Mouse (Mus musculus) myocyte (in vitro differentiated cells): ENCODE data around the gene Trpc3. TPM values are rescaled to one million over a fixed set of nuclear protein-coding genes. Genes with fewer than 3 reads are reported as not detected.
A peak's percentile ranks its signal among the peaks of the same experiment; 100 is the strongest.

ENCODE experiments used
- H3K27me3 ChIP-seq: one replicate; pipeline ENCODE4 v1.6.1; 2011; ENCODE audit not compliant: control insufficient read depth, insufficient read depth, insufficient read length
- H3K36me3 ChIP-seq: one replicate; pipeline ENCODE4 v1.6.1; 2011; ENCODE audit not compliant: control insufficient read depth, insufficient read depth
- H3K4me2 ChIP-seq: one replicate; pipeline ENCODE4 v1.6.1; 2011; ENCODE audit warnings: low read depth, control low read depth
- H3K4me3 ChIP-seq: one replicate; pipeline ENCODE4 v1.5.1; 2011; ENCODE audit warnings: mild to moderate bottlenecking, control low read depth, moderate library complexity
- H3K79me2 ChIP-seq: one replicate; pipeline ENCODE4 v1.6.1; 2011; ENCODE audit not compliant: control insufficient read depth, insufficient read depth
- H3ac ChIP-seq: one replicate; pipeline ENCODE4 v1.6.1; 2011; ENCODE audit not compliant: control insufficient read depth, insufficient read length
- CEBPB ChIP-seq: IDR thresholded peaks from 2 replicates; pipeline ENCODE4 v1.6.1; 2011; ENCODE audit warnings: mild to moderate bottlenecking, moderate library complexity; ENCODE audit not compliant: poor library complexity, insufficient read depth, severe bottlenecking
- E2F4 ChIP-seq: IDR thresholded peaks from one replicate; pipeline ENCODE4 v1.6.1; 2011; ENCODE audit warnings: mild to moderate bottlenecking, control low read depth, moderate library complexity; ENCODE audit not compliant: insufficient read depth
- MAX ChIP-seq: IDR thresholded peaks from one replicate; pipeline ENCODE4 v1.6.1; 2011; ENCODE audit warnings: low read depth, mild to moderate bottlenecking, control low read depth
- MYOD1 ChIP-seq, 3 experiments: IDR thresholded peaks; one replicate each; pipeline ENCODE4 v1.6.1; 2011; ENCODE audit warnings: control low read depth in 2 of 3, low read depth in 2 of 3, mild to moderate bottlenecking in 2 of 3, moderate library complexity in 1 of 3; ENCODE audit not compliant: insufficient read length in 2 of 3, control insufficient read depth in 1 of 3
- MYOG ChIP-seq, 3 experiments: IDR thresholded peaks; one replicate each; pipeline ENCODE4 v1.6.1; 2011; ENCODE audit warnings: control low read depth in 2 of 3, low read depth in 2 of 3, mild to moderate bottlenecking in 2 of 3; ENCODE audit not compliant: insufficient read length in 2 of 3, control insufficient read depth in 1 of 3, insufficient read depth in 1 of 3
- POLR2A ChIP-seq: IDR thresholded peaks from one replicate; pipeline ENCODE4 v1.6.1; 2011; ENCODE audit warnings: low read depth, mild to moderate bottlenecking, control low read depth, moderate library complexity; ENCODE audit not compliant: insufficient read length
- POLR2AphosphoS2 ChIP-seq: IDR thresholded peaks from one replicate; pipeline ENCODE4 v1.6.1; 2011; ENCODE audit warnings: low read depth, control low read depth; ENCODE audit not compliant: insufficient read length
- REST ChIP-seq: IDR thresholded peaks from one replicate; pipeline ENCODE4 v1.6.1; 2011; ENCODE audit warnings: mild to moderate bottlenecking, control low read depth, moderate library complexity; ENCODE audit not compliant: insufficient read depth, insufficient read length
- SRF ChIP-seq: IDR thresholded peaks from one replicate; pipeline ENCODE4 v1.6.1; 2011; ENCODE audit warnings: low read depth; ENCODE audit not compliant: control insufficient read depth, insufficient read length
- TCF12 ChIP-seq: IDR thresholded peaks from one replicate; pipeline ENCODE4 v1.6.1; 2011; ENCODE audit warnings: mild to moderate bottlenecking, control low read depth; ENCODE audit not compliant: poor library complexity, insufficient read depth, severe bottlenecking
- TCF3 ChIP-seq: IDR thresholded peaks from one replicate; pipeline ENCODE4 v1.6.1; 2011; ENCODE audit warnings: low read depth, control low read depth; ENCODE audit not compliant: insufficient read length
- USF1 ChIP-seq: IDR thresholded peaks from one replicate; pipeline ENCODE4 v1.6.1; 2011; ENCODE audit warnings: low read depth, mild to moderate bottlenecking, control low read depth, moderate library complexity
- polyA plus RNA-seq: library from polyadenylated mRNA; unstranded; fragments of >200 nt; fragmentation: generic; extraction: Trizol; gene quantifications from one replicate; pipeline ENCODE4 v1.2.1, GENCODE M21; 2012; ENCODE audit warnings: missing spikeins

The Trpc3 gene
- polyA plus RNA-seq, 1 experiment, result not detected

DNA sequence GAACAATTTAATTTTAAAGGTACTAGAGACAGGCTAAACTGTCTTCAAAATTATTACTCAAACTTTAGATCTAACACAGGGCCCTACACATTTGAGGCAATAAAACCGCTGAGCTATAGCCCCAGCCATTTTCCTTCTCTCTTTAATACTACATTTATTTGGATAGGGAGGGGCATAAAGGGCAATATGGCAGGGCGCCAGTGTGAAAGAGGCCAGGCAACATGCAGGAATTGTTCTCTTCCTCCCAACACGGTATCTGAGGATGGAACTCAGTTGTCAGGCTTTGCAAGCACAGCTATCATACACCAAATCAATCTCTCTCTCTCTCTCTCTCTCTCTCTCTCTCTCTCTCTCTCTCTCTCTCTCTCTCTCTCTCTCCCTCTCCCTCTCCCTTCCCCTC is 91.2 kb downstream of the Trpc3 start:
- Histone ChIP-seq H3K79me2 (no peaks in the 10 kb centered on the region), H3K4me3 (no peak overlapping the region)
- TF ChIP-seq MYOD1 (IDR thresholded peaks at IDR 0.05; ENCODE audit: control insufficient read depth in 1 of 3, insufficient read length in 2 of 3, low read depth in 2 of 3), result no peak
- TF ChIP-seq CEBPB, result no peak
- no peak for TF ChIP-seq TCF12
- TF ChIP-seq E2F4, result no peak
- TF ChIP-seq REST, result no peak
- TF ChIP-seq TCF3, result no peak
- TF ChIP-seq MAX, result no peak
- no peak for TF ChIP-seq SRF
- no peak for TF ChIP-seq MYOG (IDR thresholded peaks at IDR 0.05; ENCODE audit: control insufficient read depth in 1 of 3, insufficient read depth in 1 of 3, insufficient read length in 2 of 3, low read depth in 2 of 3)
- no peak for TF ChIP-seq POLR2A
- no peak for TF ChIP-seq USF1
- no peak for TF ChIP-seq POLR2AphosphoS2

DNA sequence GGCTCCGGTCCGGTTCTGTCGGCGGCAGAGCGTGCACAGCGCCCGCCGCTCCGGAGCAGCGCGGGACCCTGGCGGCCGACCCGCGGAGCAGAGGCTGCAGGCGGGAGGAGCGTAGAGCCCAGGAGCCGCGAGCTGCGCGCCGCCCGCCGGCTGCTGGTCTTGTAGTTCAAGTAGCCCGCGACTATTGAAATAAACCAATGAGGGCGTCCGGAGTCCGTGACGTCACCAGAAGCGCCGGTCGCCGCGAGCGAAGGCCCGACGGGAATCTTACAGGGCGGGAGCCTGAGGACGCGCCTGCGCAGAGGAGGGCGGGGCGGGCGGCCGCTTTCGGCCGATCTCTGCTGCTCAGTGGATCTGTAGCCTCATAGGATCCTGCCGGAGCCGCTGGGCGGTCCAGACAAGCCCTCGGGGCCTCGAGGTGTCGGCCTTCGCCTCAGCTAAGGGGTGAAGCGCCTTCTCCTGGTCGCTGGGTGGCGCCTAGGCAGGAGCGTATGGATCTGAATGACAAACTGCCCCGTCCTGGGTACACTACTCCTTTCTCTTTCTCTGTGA is 118.1 kb downstream of the Trpc3 start, which contains the start of gene Ccna2:
TSS of gene Ccna2 (minus strand) at position 324 of the 552 bp plus-strand sequence.
- TF ChIP-seq MYOG (IDR thresholded peaks at IDR 0.05; ENCODE audit: control insufficient read depth in 1 of 3, insufficient read depth in 1 of 3, insufficient read length in 2 of 3, low read depth in 2 of 3) (no peak), TCF12 (no peak), SRF (no peak), USF1 (no peak), POLR2AphosphoS2 (peak; percentile 56), POLR2A (peak; percentile 72), REST (no peak), CEBPB (no peak), E2F4 (peak; percentile 89), MYOD1 (IDR thresholded peaks at IDR 0.05; ENCODE audit: control insufficient read depth in 1 of 3, insufficient read length in 2 of 3, low read depth in 2 of 3) (no peak), TCF3 (no peak), MAX (no peak)
- Histone ChIP-seq H3K4me2 (peak within 1 kb of the TSS; percentile 73), H3ac (peak within 1 kb of the TSS; percentile 1), H3K36me3 (peaks cover 25% of the 10 kb centered on the region), H3K79me2 (peaks cover 41% of the 10 kb centered on the region), H3K4me3 (peak within 1 kb of the TSS; percentile 52), H3K27me3 (no peaks in the 10 kb centered on the region)

More for the DNA sequence above, 91.2 kb downstream of the Trpc3 start:
- H3ac ChIP-seq, result no peak overlapping the region
- no peaks in the 10 kb centered on the region for H3K36me3 ChIP-seq
- H3K4me2 ChIP-seq, result no peak overlapping the region
- H3K27me3 ChIP-seq, result no peaks in the 10 kb centered on the region

DNA sequence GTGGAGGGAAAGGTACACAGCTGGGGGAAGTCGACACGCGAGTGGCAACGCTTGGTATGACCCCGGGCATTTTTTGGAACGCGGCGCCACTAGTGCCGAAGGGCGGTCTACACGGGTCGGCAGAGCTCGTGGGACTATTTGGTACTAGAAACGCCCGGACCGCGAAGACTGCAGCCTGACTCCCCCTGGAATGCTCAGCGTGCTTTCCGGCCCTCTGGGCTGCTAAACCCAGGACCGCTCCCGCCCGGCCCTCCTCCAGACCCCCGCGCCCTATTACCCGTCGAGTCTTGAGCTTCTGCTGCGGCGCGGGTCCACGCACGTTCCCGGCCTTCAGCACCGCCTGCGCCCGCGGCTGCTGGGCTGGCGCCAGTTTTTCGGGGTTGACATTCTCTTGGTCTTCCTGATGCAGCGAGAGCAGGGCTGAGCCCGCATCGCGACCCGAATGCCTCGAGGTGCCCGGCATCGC is 118.6 kb downstream of the Trpc3 start:
- TF ChIP-seq POLR2AphosphoS2 (peak; percentile 34), MYOG (IDR thresholded peaks at IDR 0.05; ENCODE audit: control insufficient read depth in 1 of 3, insufficient read depth in 1 of 3, insufficient read length in 2 of 3, low read depth in 2 of 3) (no peak)
- H3K27me3 ChIP-seq, result no peaks in the 10 kb centered on the region

More for the DNA sequence above, 118.6 kb downstream of the Trpc3 start:
- Histone ChIP-seq H3K36me3 (peaks cover 30% of the 10 kb centered on the region), H3K4me2 (peak overlapping the region; percentile 73), H3K4me3 (peak overlapping the region; percentile 52), H3K79me2 (peaks cover 41% of the 10 kb centered on the region), H3ac (peak overlapping the region; percentile 1)

Other genes starting within 250 kb of the Trpc3 start
- 313 TPM for gene Anxa5, start 214.3 kb downstream of the Trpc3 start, polyA plus RNA-seq
- 0.46 TPM for gene 1810062G17Rik, start 214.2 kb downstream of the Trpc3 start, polyA plus RNA-seq
- gene Gm11549, start 168.4 kb downstream of the Trpc3 start, polyA plus RNA-seq, result not detected
- gene Exosc9, start 137.6 kb downstream of the Trpc3 start, polyA plus RNA-seq, result 12.1 TPM
- 29.0 TPM for gene Ccna2, start 118.0 kb downstream of the Trpc3 start, polyA plus RNA-seq
- 2.8 TPM for gene Bbs7, start 76.7 kb downstream of the Trpc3 start, polyA plus RNA-seq
- gene 4932438A13Rik, start 172.9 kb upstream of the Trpc3 start, polyA plus RNA-seq, result 4.3 TPM